Mouse (Mus musculus): ENCODE measurements around the gene Dupd1. TPM values are rescaled to one million over a fixed set of nuclear protein-coding genes. Genes with fewer than 3 reads are reported as not detected.
"Not testable (repeated sequence)": the region's sequence is repeated elsewhere in the genome, so short reads cannot be mapped to it uniquely, and the experiment has no call there.

The Dupd1 gene
- total and polyA plus RNA-seq, 2 experiments from 2014 or later, result 0.29 TPM; not detected in 1

GRCm38 (mm10) chr14:21676223-21676622, 38.2 kb downstream of the Dupd1 start:
- H3K9me3 ChIP-seq (ENCODE audit: low read length), result no peaks in the 10 kb centered on the region
- H3K4me2 ChIP-seq (ENCODE audit: low read depth, low read length), result no peak overlapping the region
- no peak overlapping the region for H3K9ac ChIP-seq (replicated peaks; ENCODE audit: low read length)
- no peak overlapping the region for H3K27ac ChIP-seq
- 79% methylated on average over 2 of the region's 2 CpGs for WGBS
- no peak for ATAC-seq
- DNase-seq (ENCODE audit: low spot score), result no peak
- no peaks in the 10 kb centered on the region for H3K27me3 ChIP-seq (ENCODE audit: insufficient read depth, low read length)
- 0 out of 2 replicates have a peak, but pooled peaks cover 8% of the 10 kb centered on the region for H3K4me1 ChIP-seq (ENCODE audit: insufficient read depth, low read length)
- TF ChIP-seq CTCF (IDR thresholded peaks at IDR 0.05; ENCODE audit: low read depth), result no peak
- H3K36me3 ChIP-seq (ENCODE audit: insufficient read depth, low read length), result no peaks in the 10 kb centered on the region
- H3K4me3 ChIP-seq (ENCODE audit: low read length), result no peak overlapping the region

- H3K9me3 ChIP-seq (ENCODE audit: low read length), result no peaks in the 10 kb centered on the region
- WGBS, result 50% methylated on average over 5 of the region's 5 CpGs
- no peak overlapping the region for H3K4me3 ChIP-seq (ENCODE audit: low read length)
- peaks cover 11% of the 10 kb centered on the region; the same call in 1 of the 2 replicates for H3K36me3 ChIP-seq (ENCODE audit: insufficient read depth, low read length)
- H3K27ac ChIP-seq, result no peak overlapping the region
- H3K4me1 ChIP-seq (ENCODE audit: insufficient read depth, low read length), result 0 out of 2 replicates have a peak, but pooled peaks cover 1% of the 10 kb centered on the region
- H3K9ac ChIP-seq (replicated peaks; ENCODE audit: low read length), result no peak overlapping the region
- TF ChIP-seq CTCF (IDR thresholded peaks at IDR 0.05; ENCODE audit: low read depth), result peak; percentile 34
- ATAC-seq, result no peak
- no peak overlapping the region for H3K4me2 ChIP-seq (ENCODE audit: low read depth, low read length)
- no peaks in the 10 kb centered on the region for H3K27me3 ChIP-seq (ENCODE audit: insufficient read depth, low read length)
- DNase-seq (ENCODE audit: low spot score), result peak; percentile 52
Observed at GRCm38 (mm10) chr14:21674471-21674870, 39.9 kb downstream of the Dupd1 start.

GRCm38 (mm10) chr14:21673100-21673499, 41.3 kb downstream of the Dupd1 start:
- Histone ChIP-seq H3K27ac (no peak overlapping the region), H3K4me2 (ENCODE audit: low read depth, low read length) (no peak overlapping the region), H3K9me3 (ENCODE audit: low read length) (no peaks in the 10 kb centered on the region), H3K27me3 (ENCODE audit: insufficient read depth, low read length) (no peaks in the 10 kb centered on the region), H3K36me3 (ENCODE audit: insufficient read depth, low read length) (peaks cover 11% of the 10 kb centered on the region; the same call in 1 of the 2 replicates), H3K4me3 (ENCODE audit: low read length) (no peak overlapping the region), H3K9ac (replicated peaks; ENCODE audit: low read length) (no peak overlapping the region), H3K4me1 (ENCODE audit: insufficient read depth, low read length) (no peaks in the 10 kb centered on the region)
- TF ChIP-seq CTCF (IDR thresholded peaks at IDR 0.05; ENCODE audit: low read depth), result no peak
- WGBS, result 56% methylated on average over 4 of the region's 4 CpGs
- DNase-seq (ENCODE audit: low spot score), result no peak
- ATAC-seq, result no peak

GRCm38 (mm10) chr14:21670422-21671006, 43.9 kb downstream of the Dupd1 start:
- H3K9me3 ChIP-seq (ENCODE audit: low read length); H3K4me1 ChIP-seq (ENCODE audit: insufficient read depth, low read length); H3K4me2 ChIP-seq (ENCODE audit: low read depth, low read length); DNase-seq (ENCODE audit: low spot score); H3K4me3 ChIP-seq (ENCODE audit: low read length); H3K27me3 ChIP-seq (ENCODE audit: insufficient read depth, low read length); H3K9ac ChIP-seq (replicated peaks; ENCODE audit: low read length): not testable (repeated sequence)
- H3K36me3 ChIP-seq (ENCODE audit: insufficient read depth, low read length), result peaks cover 11% of the 10 kb centered on the region; the same call in 1 of the 2 replicates
- ATAC-seq, result peak; percentile 68; the same call in 1 of the 2 replicates
- peak overlapping the region; percentile 34; the same call in 1 of the 2 replicates for H3K27ac ChIP-seq
- WGBS, result 71% methylated on average over 15 of the region's 15 CpGs

- no peaks in the 10 kb centered on the region for H3K27me3 ChIP-seq (ENCODE audit: insufficient read depth, low read length)
- H3K4me1 ChIP-seq (ENCODE audit: insufficient read depth, low read length), result no peaks in the 10 kb centered on the region
- H3K27ac ChIP-seq, result peak overlapping the region; percentile 34; the same call in 1 of the 2 replicates
- TF ChIP-seq CTCF (IDR thresholded peaks at IDR 0.05; ENCODE audit: low read depth), result no peak
- ATAC-seq (peak; percentile 80), DNase-seq (ENCODE audit: low spot score) (peak; percentile 59)
- WGBS, result 62% methylated on average over 11 of the region's 11 CpGs
- H3K36me3 ChIP-seq (ENCODE audit: insufficient read depth, low read length), result peaks cover 18% of the 10 kb centered on the region
- H3K4me3 ChIP-seq (ENCODE audit: low read length), result no peak overlapping the region
- no peak overlapping the region for H3K4me2 ChIP-seq (ENCODE audit: low read depth, low read length)
- H3K9me3 ChIP-seq (ENCODE audit: low read length), result no peaks in the 10 kb centered on the region
- no peak overlapping the region for H3K9ac ChIP-seq (replicated peaks; ENCODE audit: low read length)
Observed at GRCm38 (mm10) chr14:21669633-21670421, 44.5 kb downstream of the Dupd1 start.

GRCm38 (mm10) chr14:21669218-21669617, 45.2 kb downstream of the Dupd1 start:
- Histone ChIP-seq H3K4me2 (ENCODE audit: low read depth, low read length) (no peak overlapping the region), H3K27me3 (ENCODE audit: insufficient read depth, low read length) (no peaks in the 10 kb centered on the region), H3K4me3 (ENCODE audit: low read length) (no peak overlapping the region), H3K27ac (peak overlapping the region; percentile 34; the same call in 1 of the 2 replicates), H3K9ac (replicated peaks; ENCODE audit: low read length) (no peak overlapping the region), H3K9me3 (ENCODE audit: low read length) (no peaks in the 10 kb centered on the region), H3K36me3 (ENCODE audit: insufficient read depth, low read length) (peaks cover 24% of the 10 kb centered on the region), H3K4me1 (ENCODE audit: insufficient read depth, low read length) (no peaks in the 10 kb centered on the region)
- ATAC-seq, result peak; percentile 31; the same call in 1 of the 2 replicates
- TF ChIP-seq CTCF (IDR thresholded peaks at IDR 0.05; ENCODE audit: low read depth), result no peak
- DNase-seq (ENCODE audit: low spot score), result peak; percentile 25
- 83% methylated on average over 11 of the region's 11 CpGs for WGBS
